Mouse (Mus musculus) E14TG2a.4 (cell line): ENCODE data around the gene Alkbh4.

Source experiments
- CTCF ChIP-seq: conservative IDR thresholded peaks from 2 replicates; pipeline ENCODE4 v1.5.1; 2014; ENCODE audit warnings: low read length
- NANOG ChIP-seq: IDR thresholded peaks from 2 replicates; pipeline ENCODE4 v1.6.1; 2014; ENCODE audit warnings: borderline replicate concordance, low read length, mixed read lengths
- POU5F1 ChIP-seq: IDR thresholded peaks from 2 replicates; pipeline ENCODE4 v1.6.1; 2014; ENCODE audit warnings: low read length, borderline replicate concordance

- TF ChIP-seq POU5F1, result no peak
- no peak for TF ChIP-seq CTCF
- TF ChIP-seq NANOG, result no peak
These were observed 43.6 kb downstream of the Alkbh4 start for GRCm38 (mm10) chr5:136179594-136179993.
